9 mouse cellular contexts compared by ENCODE assay signal in genomic region chr13:33894207-33894606, GRCm38 (mm10). TPM values are rescaled to one million over a fixed set of nuclear protein-coding genes. Genes with fewer than 3 reads are reported as not detected.
A peak's percentile ranks its signal among the peaks of the same experiment; 100 is the strongest.
DNase-seq lines count a peak whose midpoint lies in the region; ATAC-seq and TF ChIP-seq lines count a peak whose summit lies in the region.
"Had no signal": no experiment of that assay in that cellular context is flagged by ENCODE, and none has a peak within 500 bp of the region (broad histone marks: within the 10 kb centered on the region; RNA-seq: fewer than 3 reads in every experiment).

No protein-coding gene starts in this region.

- ATAC-seq in cerebellum, adult (ENCODE audit: insufficient number of reproducible peaks, low FRiP score, low TSS enrichment), result peak; percentile 58; the same call in 1 of the 2 replicates
- ATAC-seq in midbrain, embryonic 13.5 days, result no peak
- no peak for ATAC-seq in megakaryocyte, adult 5-6 weeks (ENCODE audit: poor library complexity, severe bottlenecking)

- H3K9ac ChIP-seq in midbrain, embryonic 13.5 days (replicated peaks), result no peak overlapping the region

- H3K4me1 ChIP-seq in midbrain, embryonic 10.5 days, result no peaks in the 10 kb centered on the region
- H3K4me1 ChIP-seq in midbrain, embryonic 13.5 days (replicated peaks), result no peaks in the 10 kb centered on the region
- no peaks in the 10 kb centered on the region for H3K4me1 ChIP-seq in bone marrow, adult 2 months (ENCODE audit: control insufficient read depth, insufficient read depth, low read length)
- no peaks in the 10 kb centered on the region for H3K4me1 ChIP-seq in embryonic fibroblast, embryonic 13.5 days (ENCODE audit: control insufficient read depth, insufficient read depth, low read length)

- H3K4me3 ChIP-seq in midbrain, embryonic 10.5 days, result no peak overlapping the region
- H3K4me3 ChIP-seq in midbrain, embryonic 13.5 days (replicated peaks), result no peak overlapping the region
- H3K4me3 ChIP-seq in bone marrow, adult 2 months (replicated peaks; ENCODE audit: control insufficient read depth, low read depth, low read length), result no peak overlapping the region
- H3K4me3 ChIP-seq in embryonic fibroblast, embryonic 13.5 days (ENCODE audit: insufficient read depth, low read length), result no peak overlapping the region

- H3K9me3 ChIP-seq in midbrain, embryonic 10.5 days (replicated peaks), result no peaks in the 10 kb centered on the region
- H3K9me3 ChIP-seq in midbrain, embryonic 13.5 days, result no peaks in the 10 kb centered on the region

- no peak for TF ChIP-seq POLR2A in bone marrow, adult 2 months (IDR thresholded peaks at IDR 0.05; ENCODE audit: borderline replicate concordance, control insufficient read depth, low read depth, low read length)
- TF ChIP-seq POLR2A in embryonic fibroblast, embryonic 13.5 days (IDR thresholded peaks at IDR 0.05; ENCODE audit: low read depth, low read length), result no peak

- H3K36me3 ChIP-seq in midbrain, embryonic 10.5 days, result no peaks in the 10 kb centered on the region
- no peaks in the 10 kb centered on the region for H3K36me3 ChIP-seq in midbrain, embryonic 13.5 days

- TF ChIP-seq CTCF in bone marrow, adult 2 months (IDR thresholded peaks at IDR 0.05; ENCODE audit: control insufficient read depth, insufficient read depth, low read length), result peak; percentile 35; the same call in 1 of the 2 replicates
- TF ChIP-seq CTCF in embryonic fibroblast, embryonic 13.5 days (IDR thresholded peaks at IDR 0.05; ENCODE audit: borderline replicate concordance, insufficient read depth, low read length), result peak; percentile 61; the same call in 1 of the 2 replicates

- 36% methylated on average over 2 of the region's 2 CpGs for WGBS in midbrain, embryonic 10.5 days
- 47% methylated on average over 2 of the region's 2 CpGs for WGBS in midbrain, embryonic 13.5 days
- WGBS in bone marrow, adult 2 months, result 42% methylated on average over 2 of the region's 2 CpGs

- DNase-seq in cerebellum, adult 9-11 months, result no peak
- DNase-seq in midbrain, embryonic 10.5 days (ENCODE audit: low spot score), result peak; percentile 22
- peak; percentile 4 for DNase-seq in lung, postnatal 14 days

- no peaks in the 10 kb centered on the region for H3K27me3 ChIP-seq in midbrain, embryonic 10.5 days (ENCODE audit: low read depth, poor library complexity, severe bottlenecking)
- H3K27me3 ChIP-seq in midbrain, embryonic 13.5 days, result no peaks in the 10 kb centered on the region

- H3K27ac ChIP-seq in midbrain, embryonic 10.5 days (replicated peaks), result no peak overlapping the region
- H3K27ac ChIP-seq in midbrain, embryonic 13.5 days, result no peak overlapping the region
- no peak overlapping the region for H3K27ac ChIP-seq in bone marrow, adult 2 months (ENCODE audit: control insufficient read depth, insufficient read depth, low read depth, low read length, poor library complexity)
- H3K27ac ChIP-seq in embryonic fibroblast, embryonic 13.5 days (ENCODE audit: insufficient read depth, low read length), result no peak overlapping the region

- H3K4me2 ChIP-seq in midbrain, embryonic 13.5 days (replicated peaks), result no peak overlapping the region

RNA-seq across cellular contexts. Expression of gene Serpinb6c, which starts 11.3 kb away (rescaled TPM):
- polyA plus RNA-seq in midbrain, embryonic 10.5 days (2016; fragmentation: Nextera tagmentation; extraction: Ambion mirVana), result 0.09 and 0.10 TPM in 2 replicates
- polyA plus RNA-seq in midbrain, embryonic 13.5 days (2015; fragmentation: Nextera tagmentation; extraction: Ambion mirVana), result not detected in 2 replicates
- polyA plus RNA-seq in bone marrow, adult 2 months (2011; ENCODE audit: insufficient read depth, insufficient read length, low replicate concordance, missing spikeins), result 7.7 TPM in 1 of 2 replicates, not detected in the other
- 0.53 TPM in 1 of 2 replicates, not detected in the other for polyA plus RNA-seq in embryonic fibroblast, embryonic 13.5 days (2011; ENCODE audit: insufficient read length, low read depth, missing spikeins)
- total RNA-seq in megakaryocyte, adult 5-6 weeks (2015), result not detected in 2 replicates
- total RNA-seq in megakaryocyte, adult 5-6 weeks (2017), result not detected in 2 replicates

RNA-seq across cellular contexts. Expression of gene Serpinb6e, which starts 51.0 kb away (rescaled TPM):
- not detected in 2 replicates for polyA plus RNA-seq in midbrain, embryonic 10.5 days (2016; fragmentation: Nextera tagmentation; extraction: Ambion mirVana)
- polyA plus RNA-seq in midbrain, embryonic 13.5 days (2015; fragmentation: Nextera tagmentation; extraction: Ambion mirVana), result not detected in 2 replicates
- polyA plus RNA-seq in bone marrow, adult 2 months (2011; ENCODE audit: insufficient read depth, insufficient read length, low replicate concordance, missing spikeins), result not detected in 2 replicates
- not detected in 2 replicates for polyA plus RNA-seq in embryonic fibroblast, embryonic 13.5 days (2011; ENCODE audit: insufficient read length, low read depth, missing spikeins)
- not detected in 2 replicates for total RNA-seq in megakaryocyte, adult 5-6 weeks (2015)
- total RNA-seq in megakaryocyte, adult 5-6 weeks (2017), result not detected in 2 replicates
- total RNA-seq: heart, postnatal 10 days had no signal
